Mouse (Mus musculus): ENCODE data around the gene Ptpdc1. TPM values are rescaled to one million over a fixed set of nuclear protein-coding genes. Genes with fewer than 3 reads are reported as not detected.
A peak's percentile ranks its signal among the peaks of the same experiment; 100 is the strongest.

The Ptpdc1 gene
- total RNA-seq, 1 experiment from 2014 or later = 3.4 TPM

- ATAC-seq (replicated peaks; ENCODE audit: low read depth, poor library complexity, severe bottlenecking) = 0 out of 2 replicates have a peak, but pooled peaks have one; percentile 28
Measured at GRCm38 (mm10) chr13:48555976-48556375, 69.5 kb downstream of the Ptpdc1 start.

GRCm38 (mm10) chr13:48554552-48554951 is 70.9 kb downstream of the Ptpdc1 start:
- no peak for ATAC-seq (replicated peaks; ENCODE audit: low read depth, poor library complexity, severe bottlenecking)

GRCm38 (mm10) chr13:48553511-48553910 is 72.0 kb downstream of the Ptpdc1 start:
- no peak for ATAC-seq (replicated peaks; ENCODE audit: low read depth, poor library complexity, severe bottlenecking)

- peak; percentile 72 for ATAC-seq (replicated peaks; ENCODE audit: low read depth, poor library complexity, severe bottlenecking)
Measured at GRCm38 (mm10) chr13:48552181-48553090, 73.0 kb downstream of the Ptpdc1 start.

- no peak for ATAC-seq (replicated peaks; ENCODE audit: low read depth, poor library complexity, severe bottlenecking)
Measured at GRCm38 (mm10) chr13:48548296-48548695, 77.2 kb downstream of the Ptpdc1 start.

- ATAC-seq (replicated peaks; ENCODE audit: low read depth, poor library complexity, severe bottlenecking) = no peak
Measured at GRCm38 (mm10) chr13:48547623-48548022, 77.8 kb downstream of the Ptpdc1 start.

GRCm38 (mm10) chr13:48546330-48546917 is 79.0 kb downstream of the Ptpdc1 start:
- ATAC-seq (replicated peaks; ENCODE audit: low read depth, poor library complexity, severe bottlenecking) = peak; percentile 93

GRCm38 (mm10) chr13:48545476-48546281 is 79.8 kb downstream of the Ptpdc1 start:
- peak; percentile 73 for ATAC-seq (replicated peaks; ENCODE audit: low read depth, poor library complexity, severe bottlenecking)

- ATAC-seq (replicated peaks; ENCODE audit: low read depth, poor library complexity, severe bottlenecking) = no peak
Measured at GRCm38 (mm10) chr13:48544867-48545266, 80.6 kb downstream of the Ptpdc1 start.

- ATAC-seq (replicated peaks; ENCODE audit: low read depth, poor library complexity, severe bottlenecking) = no peak
Measured at GRCm38 (mm10) chr13:48544391-48544790, 81.1 kb downstream of the Ptpdc1 start.

GRCm38 (mm10) chr13:48540488-48540887 is 85.0 kb downstream of the Ptpdc1 start:
- peak; percentile 73 for ATAC-seq (replicated peaks; ENCODE audit: low read depth, poor library complexity, severe bottlenecking)

GRCm38 (mm10) chr13:48533441-48533840 is 92.0 kb downstream of the Ptpdc1 start:
- ATAC-seq (replicated peaks; ENCODE audit: low read depth, poor library complexity, severe bottlenecking) = no peak

GRCm38 (mm10) chr13:48531448-48531847 is 94.0 kb downstream of the Ptpdc1 start:
- no peak for ATAC-seq (replicated peaks; ENCODE audit: low read depth, poor library complexity, severe bottlenecking)

- no peak for ATAC-seq (replicated peaks; ENCODE audit: low read depth, poor library complexity, severe bottlenecking)
Measured at GRCm38 (mm10) chr13:48530685-48531084, 94.8 kb downstream of the Ptpdc1 start.

GRCm38 (mm10) chr13:48529028-48529427 is 96.4 kb downstream of the Ptpdc1 start:
- no peak for ATAC-seq (replicated peaks; ENCODE audit: low read depth, poor library complexity, severe bottlenecking)

GRCm38 (mm10) chr13:48528123-48528871 is 97.2 kb downstream of the Ptpdc1 start:
- ATAC-seq (replicated peaks; ENCODE audit: low read depth, poor library complexity, severe bottlenecking) = peak; percentile 91
